Mouse (Mus musculus): ENCODE results near the gene Fcor. TPM values are rescaled to one million over a fixed set of nuclear protein-coding genes. Genes with fewer than 3 reads are reported as not detected.
A peak's percentile ranks its signal among the peaks of the same experiment; 100 is the strongest.

Gene Fcor
- polyA plus RNA-seq, 1 experiment from 2014 or later = 8.1 TPM

GRCm38 (mm10) chr8:3701491-3701890 lies 29.3 kb upstream of the Fcor start:
- Histone ChIP-seq H3K4me1 (replicated peaks; ENCODE audit: control insufficient read depth, insufficient read depth, low read length) (no peaks in the 10 kb centered on the region), H3K27ac (ENCODE audit: low read depth, low read length) (no peak overlapping the region), H3K9ac (ENCODE audit: low read depth, low read length) (no peak overlapping the region), H3K9me3 (ENCODE audit: control insufficient read depth, low read length) (no peaks in the 10 kb centered on the region), H3K4me2 (replicated peaks; ENCODE audit: low read depth, low read length) (no peak overlapping the region), H3K27me3 (ENCODE audit: control insufficient read depth, insufficient read depth, low read length) (no peaks in the 10 kb centered on the region), H3K36me3 (ENCODE audit: control insufficient read depth, insufficient read depth, low read length) (no peaks in the 10 kb centered on the region), H3K4me3 (ENCODE audit: low read depth, low read length) (no peak overlapping the region)
- ATAC-seq (ENCODE audit: low FRiP score) (no peak), DNase-seq (ENCODE audit: low spot score) (no peak)
- 85% methylated on average over 1 of the region's 1 CpGs for WGBS

- WGBS = 89% methylated on average over 3 of the region's 3 CpGs
- no peaks in the 10 kb centered on the region for H3K9me3 ChIP-seq (ENCODE audit: control insufficient read depth, low read length)
- H3K27ac ChIP-seq (ENCODE audit: low read depth, low read length) = no peak within 1 kb of the TSS
- no peaks in the 10 kb centered on the region for H3K4me1 ChIP-seq (replicated peaks; ENCODE audit: control insufficient read depth, insufficient read depth, low read length)
- no peak within 1 kb of the TSS for H3K9ac ChIP-seq (ENCODE audit: low read depth, low read length)
- no peaks in the 10 kb centered on the region for H3K27me3 ChIP-seq (ENCODE audit: control insufficient read depth, insufficient read depth, low read length)
- ATAC-seq (ENCODE audit: low FRiP score) (no peak), DNase-seq (ENCODE audit: low spot score) (no peak)
- H3K4me3 ChIP-seq (ENCODE audit: low read depth, low read length) = no peak within 1 kb of the TSS
- H3K36me3 ChIP-seq (ENCODE audit: control insufficient read depth, insufficient read depth, low read length) = no peaks in the 10 kb centered on the region
- H3K4me2 ChIP-seq (replicated peaks; ENCODE audit: low read depth, low read length) = no peak within 1 kb of the TSS
Observed at GRCm38 (mm10) chr8:3694121-3694520, 22.0 kb upstream of the Fcor start, which contains the start of gene Fcer2a. TSS of gene Fcer2a (minus strand) at chr8:3694175.

- no peaks in the 10 kb centered on the region for H3K9me3 ChIP-seq (ENCODE audit: control insufficient read depth, low read length)
- no peak overlapping the region for H3K27ac ChIP-seq (ENCODE audit: low read depth, low read length)
- no peaks in the 10 kb centered on the region for H3K4me1 ChIP-seq (replicated peaks; ENCODE audit: control insufficient read depth, insufficient read depth, low read length)
- H3K27me3 ChIP-seq (ENCODE audit: control insufficient read depth, insufficient read depth, low read length) = no peaks in the 10 kb centered on the region
- ATAC-seq (ENCODE audit: low FRiP score) (no peak), DNase-seq (ENCODE audit: low spot score) (no peak)
- WGBS = 86% methylated on average over 3 of the region's 3 CpGs
- no peak overlapping the region for H3K9ac ChIP-seq (ENCODE audit: low read depth, low read length)
- no peaks in the 10 kb centered on the region for H3K36me3 ChIP-seq (ENCODE audit: control insufficient read depth, insufficient read depth, low read length)
- H3K4me3 ChIP-seq (ENCODE audit: low read depth, low read length) = no peak overlapping the region
- H3K4me2 ChIP-seq (replicated peaks; ENCODE audit: low read depth, low read length) = no peak overlapping the region
Observed at GRCm38 (mm10) chr8:3690774-3691173, 18.6 kb upstream of the Fcor start.

GRCm38 (mm10) chr8:3687537-3687936 lies 15.4 kb upstream of the Fcor start:
- DNase-seq (ENCODE audit: low spot score) (no peak), ATAC-seq (ENCODE audit: low FRiP score) (no peak)
- Histone ChIP-seq H3K4me2 (replicated peaks; ENCODE audit: low read depth, low read length) (no peak overlapping the region), H3K36me3 (ENCODE audit: control insufficient read depth, insufficient read depth, low read length) (no peaks in the 10 kb centered on the region), H3K9me3 (ENCODE audit: control insufficient read depth, low read length) (no peaks in the 10 kb centered on the region), H3K4me1 (replicated peaks; ENCODE audit: control insufficient read depth, insufficient read depth, low read length) (no peaks in the 10 kb centered on the region), H3K27ac (ENCODE audit: low read depth, low read length) (no peak overlapping the region), H3K27me3 (ENCODE audit: control insufficient read depth, insufficient read depth, low read length) (no peaks in the 10 kb centered on the region), H3K9ac (ENCODE audit: low read depth, low read length) (no peak overlapping the region), H3K4me3 (ENCODE audit: low read depth, low read length) (no peak overlapping the region)
- 69% methylated on average over 6 of the region's 6 CpGs for WGBS

GRCm38 (mm10) chr8:3685422-3685821 lies 13.3 kb upstream of the Fcor start:
- no peak for DNase-seq (ENCODE audit: low spot score)
- no peak overlapping the region for H3K9ac ChIP-seq (ENCODE audit: low read depth, low read length)
- no peak for ATAC-seq (ENCODE audit: low FRiP score)
- no peaks in the 10 kb centered on the region for H3K4me1 ChIP-seq (replicated peaks; ENCODE audit: control insufficient read depth, insufficient read depth, low read length)
- no peak overlapping the region for H3K4me3 ChIP-seq (ENCODE audit: low read depth, low read length)
- H3K4me2 ChIP-seq (replicated peaks; ENCODE audit: low read depth, low read length) = no peak overlapping the region
- no peak overlapping the region for H3K27ac ChIP-seq (ENCODE audit: low read depth, low read length)
- H3K9me3 ChIP-seq (ENCODE audit: control insufficient read depth, low read length) = no peaks in the 10 kb centered on the region
- H3K36me3 ChIP-seq (ENCODE audit: control insufficient read depth, insufficient read depth, low read length) = no peaks in the 10 kb centered on the region
- no peaks in the 10 kb centered on the region for H3K27me3 ChIP-seq (ENCODE audit: control insufficient read depth, insufficient read depth, low read length)
- 67% methylated on average over 5 of the region's 5 CpGs for WGBS

GRCm38 (mm10) chr8:3684530-3684929 lies 12.4 kb upstream of the Fcor start:
- ATAC-seq (ENCODE audit: low FRiP score) (peak; percentile 20; the same call in 1 of the 2 replicates), DNase-seq (ENCODE audit: low spot score) (no peak)
- H3K4me3 ChIP-seq (ENCODE audit: low read depth, low read length) = no peak overlapping the region
- H3K4me1 ChIP-seq (replicated peaks; ENCODE audit: control insufficient read depth, insufficient read depth, low read length) = no peaks in the 10 kb centered on the region
- H3K27me3 ChIP-seq (ENCODE audit: control insufficient read depth, insufficient read depth, low read length) = no peaks in the 10 kb centered on the region
- no peaks in the 10 kb centered on the region for H3K9me3 ChIP-seq (ENCODE audit: control insufficient read depth, low read length)
- H3K4me2 ChIP-seq (replicated peaks; ENCODE audit: low read depth, low read length) = no peak overlapping the region
- no peak overlapping the region for H3K27ac ChIP-seq (ENCODE audit: low read depth, low read length)
- H3K36me3 ChIP-seq (ENCODE audit: control insufficient read depth, insufficient read depth, low read length) = 0 out of 2 replicates have a peak, but pooled peaks cover 3% of the 10 kb centered on the region
- H3K9ac ChIP-seq (ENCODE audit: low read depth, low read length) = no peak overlapping the region

GRCm38 (mm10) chr8:3683408-3684176 lies 11.4 kb upstream of the Fcor start:
- Histone ChIP-seq H3K4me1 (replicated peaks; ENCODE audit: control insufficient read depth, insufficient read depth, low read length) (no peaks in the 10 kb centered on the region), H3K9me3 (ENCODE audit: control insufficient read depth, low read length) (no peaks in the 10 kb centered on the region), H3K27ac (ENCODE audit: low read depth, low read length) (no peak overlapping the region), H3K4me2 (replicated peaks; ENCODE audit: low read depth, low read length) (no peak overlapping the region), H3K27me3 (ENCODE audit: control insufficient read depth, insufficient read depth, low read length) (no peaks in the 10 kb centered on the region), H3K4me3 (ENCODE audit: low read depth, low read length) (no peak overlapping the region), H3K36me3 (ENCODE audit: control insufficient read depth, insufficient read depth, low read length) (0 out of 2 replicates have a peak, but pooled peaks cover 6% of the 10 kb centered on the region), H3K9ac (ENCODE audit: low read depth, low read length) (no peak overlapping the region)
- 81% methylated on average over 6 of the region's 6 CpGs for whole genome bisulfite sequencing
- DNase-seq (ENCODE audit: low spot score) (no peak), ATAC-seq (ENCODE audit: low FRiP score) (no peak)

- H3K27me3 ChIP-seq (ENCODE audit: control insufficient read depth, insufficient read depth, low read length) = no peaks in the 10 kb centered on the region
- no peak overlapping the region for H3K27ac ChIP-seq (ENCODE audit: low read depth, low read length)
- no peak overlapping the region for H3K4me3 ChIP-seq (ENCODE audit: low read depth, low read length)
- ATAC-seq (ENCODE audit: low FRiP score) (no peak), DNase-seq (ENCODE audit: low spot score) (no peak)
- no peaks in the 10 kb centered on the region for H3K9me3 ChIP-seq (ENCODE audit: control insufficient read depth, low read length)
- 90% methylated on average over 5 of the region's 5 CpGs for WGBS
- H3K4me1 ChIP-seq (replicated peaks; ENCODE audit: control insufficient read depth, insufficient read depth, low read length) = no peaks in the 10 kb centered on the region
- H3K4me2 ChIP-seq (replicated peaks; ENCODE audit: low read depth, low read length) = no peak overlapping the region
- no peak overlapping the region for H3K9ac ChIP-seq (ENCODE audit: low read depth, low read length)
- H3K36me3 ChIP-seq (ENCODE audit: control insufficient read depth, insufficient read depth, low read length) = 0 out of 2 replicates have a peak, but pooled peaks cover 6% of the 10 kb centered on the region
Observed at GRCm38 (mm10) chr8:3682435-3682834, 10.3 kb upstream of the Fcor start.

- Histone ChIP-seq H3K4me3 (ENCODE audit: low read depth, low read length) (no peak overlapping the region), H3K27me3 (ENCODE audit: control insufficient read depth, insufficient read depth, low read length) (no peaks in the 10 kb centered on the region), H3K9ac (ENCODE audit: low read depth, low read length) (no peak overlapping the region), H3K4me2 (replicated peaks; ENCODE audit: low read depth, low read length) (no peak overlapping the region), H3K9me3 (ENCODE audit: control insufficient read depth, low read length) (no peaks in the 10 kb centered on the region), H3K27ac (ENCODE audit: low read depth, low read length) (no peak overlapping the region), H3K4me1 (replicated peaks; ENCODE audit: control insufficient read depth, insufficient read depth, low read length) (no peaks in the 10 kb centered on the region), H3K36me3 (ENCODE audit: control insufficient read depth, insufficient read depth, low read length) (0 out of 2 replicates have a peak, but pooled peaks cover 6% of the 10 kb centered on the region)
- ATAC-seq (ENCODE audit: low FRiP score) (no peak), DNase-seq (ENCODE audit: low spot score) (no peak)
- WGBS = 94% methylated on average over 5 of the region's 5 CpGs
Observed at GRCm38 (mm10) chr8:3679656-3680055, 7.5 kb upstream of the Fcor start.

Data from hindbrain, embryonic 11.5 days (tissue).